Mouse (Mus musculus) spleen, adult 2 months (tissue): ENCODE measurements around the gene Slc16a10. TPM values are rescaled to one million over a fixed set of nuclear protein-coding genes. Genes with fewer than 3 reads are reported as not detected.

Source experiments
- DNase-seq, 2 experiments: peaks; one replicate each; pipeline versions ENCODE4 v3.0.0 to v3.0.0-alpha.2; 2012 to 2021; ENCODE audit warnings: low spot score in 2 of 2, low read depth in 1 of 2
- H3K27ac ChIP-seq: fragments of 200-500 bp; 2 replicates; pipeline ENCODE4 v1.5.1; 2012; ENCODE audit warnings: low read length, inconsistent platforms; ENCODE audit not compliant: insufficient read depth
- H3K27me3 ChIP-seq: fragments of 200-500 bp; 2 replicates; pipeline ENCODE4 v1.6.1; 2012; ENCODE audit warnings: mild to moderate bottlenecking, moderate library complexity, low read length, inconsistent platforms; ENCODE audit not compliant: control insufficient read depth, insufficient read depth
- H3K36me3 ChIP-seq: fragments of 200-500 bp; 2 replicates; pipeline ENCODE4 v1.6.1; 2012; ENCODE audit warnings: mild to moderate bottlenecking, low read length, inconsistent platforms; ENCODE audit not compliant: control insufficient read depth, insufficient read depth
- H3K4me1 ChIP-seq: fragments of 200-500 bp; 2 replicates; pipeline ENCODE4 v1.6.1; 2011; ENCODE audit warnings: inconsistent platforms; ENCODE audit not compliant: control insufficient read depth, insufficient read depth, insufficient read length
- H3K4me3 ChIP-seq: fragments of 200-500 bp; 2 replicates; pipeline ENCODE4 v1.5.1; 2011; ENCODE audit warnings: mild to moderate bottlenecking, inconsistent platforms; ENCODE audit not compliant: insufficient read depth, insufficient read length; ENCODE audit errors: extremely low read depth
- CTCF ChIP-seq: fragments of 200-500 bp; IDR thresholded peaks from 2 replicates; pipeline ENCODE4 v1.5.1; 2011; ENCODE audit warnings: mild to moderate bottlenecking, inconsistent platforms; ENCODE audit not compliant: insufficient read depth, insufficient read length, insufficient replicate concordance; ENCODE audit errors: extremely low read depth
- POLR2A ChIP-seq: fragments of 200-500 bp; IDR thresholded peaks from 2 replicates; pipeline ENCODE4 v1.6.1; 2011; ENCODE audit warnings: low read depth, low read length, inconsistent platforms
- WGBS: fragments of 180-500 bp; shearing (Covaris S2); methylation state at CpG from one replicate; pipeline ENCODE4 v1.1.7; 2018; 5-methylcytosine and 5-hydroxymethylcytosine counted together
- polyA plus RNA-seq: library from polyadenylated mRNA; depleted of rRNA; stranded (reverse); fragments of >200 nt; gene quantifications from 2 replicates; pipeline ENCODE4 v1.2.3, GENCODE M21; 2012

Slc16a10 gene
- polyA plus RNA-seq, 1 experiment: 36.9 TPM

DNA sequence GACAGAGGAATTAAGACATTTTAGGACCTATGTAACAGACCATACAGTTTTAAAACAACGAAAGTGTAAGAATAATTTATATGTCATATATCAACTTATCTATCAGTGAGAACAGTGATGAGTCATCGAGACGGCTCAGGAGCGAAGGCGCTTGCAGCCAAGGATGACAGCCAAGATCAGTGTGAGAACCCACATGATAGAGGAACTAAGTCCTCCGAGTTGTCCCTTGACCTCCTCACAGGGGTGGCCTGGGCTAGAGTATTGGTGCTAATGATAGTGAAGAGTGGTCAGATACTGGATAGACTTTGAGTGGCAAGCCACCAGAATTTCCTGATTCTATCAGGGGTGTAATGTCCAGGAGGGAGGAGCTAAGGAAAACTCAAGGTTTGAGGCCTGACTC, 68.5 kb downstream of the Slc16a10 start:
- H3K27me3 ChIP-seq: no peaks in the 10 kb centered on the region
- H3K4me3 ChIP-seq: no peak overlapping the region
- WGBS: 71% methylated on average over 6 of the region's 6 CpGs
- H3K27ac ChIP-seq: no peak overlapping the region
- H3K4me1 ChIP-seq: peaks cover 14% of the 10 kb centered on the region
- TF ChIP-seq CTCF (no peak), POLR2A (no peak)
- no peak for DNase-seq
- H3K36me3 ChIP-seq: peaks cover 2% of the 10 kb centered on the region; the same call in 1 of the 2 replicates

DNA sequence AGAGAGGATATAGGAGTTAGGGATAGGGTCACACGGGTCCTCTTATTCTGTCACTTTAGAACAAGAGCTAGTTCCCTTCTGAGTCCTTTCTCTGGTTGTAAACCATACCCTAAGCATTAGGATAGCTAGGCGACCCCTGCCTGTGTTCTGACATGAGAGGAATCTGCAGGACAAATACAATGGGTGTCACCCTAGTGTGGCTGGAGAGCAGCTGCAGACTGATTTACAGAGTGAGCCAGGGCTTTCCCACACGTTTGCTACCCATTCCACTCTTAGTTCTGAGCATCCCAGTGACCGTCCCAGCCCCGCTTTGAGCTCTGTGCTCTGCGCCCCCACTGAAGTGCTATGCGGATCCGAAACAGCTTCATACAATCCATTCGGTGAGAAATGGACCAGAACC, 71.4 kb downstream of the Slc16a10 start:
- DNase-seq: no peak
- Histone ChIP-seq H3K4me3 (no peak overlapping the region), H3K4me1 (peaks cover 17% of the 10 kb centered on the region), H3K27ac (no peak overlapping the region), H3K36me3 (no peaks in the 10 kb centered on the region), H3K27me3 (no peaks in the 10 kb centered on the region)
- TF ChIP-seq CTCF (no peak), POLR2A (no peak)
- WGBS: 84% methylated on average over 9 of the region's 9 CpGs

DNA sequence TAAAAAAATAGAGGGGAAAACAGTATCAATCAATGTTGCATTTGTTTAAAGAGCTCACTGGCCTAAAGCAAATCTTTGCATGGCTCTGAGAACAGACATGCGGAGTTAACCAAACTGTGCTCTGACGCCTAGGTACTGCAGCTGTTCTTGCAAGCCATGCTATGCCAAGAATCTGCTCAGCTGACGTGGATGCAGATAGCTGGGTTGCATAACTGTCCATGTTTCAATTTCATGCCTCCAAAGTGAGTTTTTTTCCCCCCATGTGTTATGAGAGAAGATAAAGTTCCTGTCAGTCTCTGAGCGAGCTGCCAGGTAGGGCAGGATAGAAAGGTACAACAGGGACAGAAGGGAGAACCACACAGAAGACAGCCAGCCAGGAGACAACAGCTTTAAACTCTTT, 72.8 kb downstream of the Slc16a10 start:
- peaks cover 17% of the 10 kb centered on the region for H3K4me1 ChIP-seq
- no peaks in the 10 kb centered on the region for H3K27me3 ChIP-seq
- no peaks in the 10 kb centered on the region for H3K36me3 ChIP-seq
- peak overlapping the region; percentile 66 for H3K27ac ChIP-seq
- no peak for DNase-seq
- H3K4me3 ChIP-seq: no peak overlapping the region
- 63% methylated on average over 4 of the region's 4 CpGs for whole genome bisulfite sequencing
- TF ChIP-seq POLR2A (no peak), CTCF (no peak)

GRCm38 (mm10) chr10:40068595-40068994, 73.5 kb downstream of the Slc16a10 start:
- peak overlapping the region; percentile 69 for H3K27ac ChIP-seq
- peak in 1 of 2 experiments; percentile 23 for DNase-seq
- no peak overlapping the region for H3K4me3 ChIP-seq
- H3K4me1 ChIP-seq: peaks cover 17% of the 10 kb centered on the region
- 54% methylated on average over 10 of the region's 10 CpGs for WGBS
- TF ChIP-seq POLR2A (no peak), CTCF (no peak)
- no peaks in the 10 kb centered on the region for H3K27me3 ChIP-seq
- no peaks in the 10 kb centered on the region for H3K36me3 ChIP-seq

DNA sequence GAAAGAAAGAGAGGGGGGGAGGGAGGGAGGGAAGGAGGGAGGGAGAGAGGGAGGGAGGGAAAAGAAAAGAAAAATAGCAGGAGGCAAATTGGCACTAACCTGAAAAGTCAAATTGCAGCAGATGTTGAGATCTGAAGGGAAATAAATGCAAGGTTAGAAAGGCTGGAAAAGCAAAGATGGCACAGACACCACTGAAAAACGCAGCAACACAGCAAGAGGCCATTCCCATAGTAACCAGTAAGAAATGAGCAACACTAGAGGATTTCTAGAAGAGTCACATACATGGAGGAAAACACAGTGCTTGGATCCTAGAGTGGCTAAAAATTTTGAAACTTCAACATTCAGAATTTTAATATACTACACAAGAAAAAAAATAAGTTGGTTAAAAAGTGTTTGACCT, 74.5 kb downstream of the Slc16a10 start:
- Histone ChIP-seq H3K27me3 (no peaks in the 10 kb centered on the region), H3K27ac (no peak overlapping the region), H3K4me1 (peaks cover 17% of the 10 kb centered on the region), H3K4me3 (no peak overlapping the region), H3K36me3 (no peaks in the 10 kb centered on the region)
- TF ChIP-seq CTCF (no peak), POLR2A (no peak)
- no peak for DNase-seq
- WGBS: 79% methylated on average over 1 of the region's 1 CpGs

DNA sequence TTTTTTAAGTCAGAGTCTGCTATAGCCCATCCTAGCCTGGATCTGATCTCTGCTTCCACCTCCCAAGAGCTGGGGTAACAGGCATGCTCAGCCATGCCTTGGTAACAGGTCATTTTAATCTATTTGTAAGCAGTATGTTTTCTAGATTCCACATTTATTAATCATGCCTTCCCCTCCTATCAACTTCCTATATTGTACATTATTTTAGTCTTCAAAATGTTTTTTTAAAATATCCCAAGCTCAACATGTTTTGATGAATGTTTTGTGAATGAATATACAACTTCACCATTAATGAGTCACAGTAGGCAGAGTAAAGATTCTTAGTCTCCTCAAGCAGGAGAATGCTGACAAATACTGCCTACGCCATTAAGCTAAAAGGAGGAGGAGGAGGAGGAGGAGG, 75.0 kb downstream of the Slc16a10 start:
- no peaks in the 10 kb centered on the region for H3K27me3 ChIP-seq
- TF ChIP-seq CTCF (no peak), POLR2A (no peak)
- DNase-seq: no peak
- no peak overlapping the region for H3K4me3 ChIP-seq
- H3K27ac ChIP-seq: no peak overlapping the region
- peaks cover 17% of the 10 kb centered on the region for H3K4me1 ChIP-seq
- no peaks in the 10 kb centered on the region for H3K36me3 ChIP-seq
- 88% methylated on average over 1 of the region's 1 CpGs for WGBS

DNA sequence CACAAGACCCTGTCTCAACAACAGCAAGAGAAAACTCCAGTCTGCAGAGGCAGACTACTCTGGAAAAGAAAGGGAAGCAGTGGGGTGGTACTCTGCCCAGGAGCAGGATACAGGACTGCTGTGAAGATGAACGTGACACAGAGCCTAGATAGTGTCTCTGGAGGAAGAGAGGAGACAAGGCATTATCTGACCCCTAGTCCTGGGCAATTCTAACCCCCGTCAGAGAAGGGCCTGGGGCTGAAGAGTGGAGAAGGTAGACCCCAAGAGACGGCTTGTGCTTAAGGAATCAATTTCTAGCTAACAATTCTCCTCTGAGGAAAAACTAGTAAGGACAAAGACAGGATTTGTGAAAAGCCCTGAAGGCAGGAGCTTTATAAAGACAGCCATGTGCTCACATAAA, 76.7 kb downstream of the Slc16a10 start:
- no peak overlapping the region for H3K27ac ChIP-seq
- DNase-seq: no peak
- no peaks in the 10 kb centered on the region for H3K27me3 ChIP-seq
- no peak overlapping the region for H3K4me3 ChIP-seq
- H3K36me3 ChIP-seq: no peaks in the 10 kb centered on the region
- TF ChIP-seq POLR2A (no peak), CTCF (no peak)
- 89% methylated on average over 3 of the region's 3 CpGs for WGBS
- peaks cover 11% of the 10 kb centered on the region; the same call in 1 of the 2 replicates for H3K4me1 ChIP-seq
